Mouse (Mus musculus) heart, embryonic 14.5 days (tissue): ENCODE data around the gene Gfpt1. TPM values are rescaled to one million over a fixed set of nuclear protein-coding genes. Genes with fewer than 3 reads are reported as not detected.

Experiments
- ATAC-seq: fragments of 200-750 bp; cut with Nextera tagmentation; 2 replicates; pipeline ENCODE4 v1.8.0; 2017; ENCODE audit warnings: low read depth, moderate TSS enrichment; ENCODE audit not compliant: insufficient number of reproducible peaks, insufficient read depth, low FRiP score
- H3K27ac ChIP-seq, 2 experiments: fragments of 200-500 bp in 1 of 2; fragments of 300-500 bp in 1 of 2; sonication (generic) in 1 of 2; replicated peaks in 1 of 2; 2 replicates each; pipeline ENCODE4 v1.5.1; 2012 to 2014; ENCODE audit warnings: low read depth in 2 of 2, low read length in 2 of 2, control low read depth in 1 of 2, mild to moderate bottlenecking in 1 of 2, mixed read lengths in 1 of 2; ENCODE audit not compliant: control insufficient read depth in 1 of 2, insufficient read depth in 1 of 2
- H3K27me3 ChIP-seq: fragments of 300-500 bp; sonication (generic); 2 replicates; pipeline ENCODE4 v1.6.1; 2014; ENCODE audit warnings: mild to moderate bottlenecking, low read length, control low read depth; ENCODE audit not compliant: control insufficient read depth, insufficient read depth
- H3K36me3 ChIP-seq: fragments of 300-500 bp; sonication (generic); 2 replicates; pipeline ENCODE4 v1.6.1; 2014; ENCODE audit warnings: mild to moderate bottlenecking, control low read depth, low read length, mixed read lengths; ENCODE audit not compliant: control insufficient read depth, insufficient read depth
- H3K4me1 ChIP-seq, 2 experiments: fragments of 200-500 bp in 1 of 2; fragments of 300-500 bp in 1 of 2; sonication (generic) in 1 of 2; 2 replicates each; pipeline ENCODE4 v1.6.1; 2012 to 2014; ENCODE audit warnings: low read length in 2 of 2, control low read depth in 1 of 2, mixed read lengths in 1 of 2; ENCODE audit not compliant: control insufficient read depth in 2 of 2, insufficient read depth in 2 of 2
- H3K4me2 ChIP-seq: fragments of 300-500 bp; sonication (generic); 2 replicates; pipeline ENCODE4 v1.6.1; 2014; ENCODE audit warnings: mild to moderate bottlenecking, low read length
- H3K4me3 ChIP-seq, 2 experiments: fragments of 200-500 bp in 1 of 2; fragments of 300-500 bp in 1 of 2; sonication (generic) in 1 of 2; 2 replicates each; pipeline ENCODE4 v1.5.1; 2012 to 2014; ENCODE audit warnings: low read length in 2 of 2, mild to moderate bottlenecking in 2 of 2, control low read depth in 1 of 2, low read depth in 1 of 2, moderate library complexity in 1 of 2; ENCODE audit not compliant: control insufficient read depth in 1 of 2, insufficient read depth in 1 of 2
- H3K9ac ChIP-seq: fragments of 300-500 bp; sonication (generic); 2 replicates; pipeline ENCODE4 v1.6.1; 2014; ENCODE audit warnings: mild to moderate bottlenecking, low read length
- H3K9me3 ChIP-seq: fragments of 300-500 bp; sonication (generic); 2 replicates; pipeline ENCODE4 v1.6.1; 2016; ENCODE audit warnings: low read length, control low read depth; ENCODE audit not compliant: control insufficient read depth
- WGBS: fragments of 180-500 bp; shearing (Covaris S2); extraction: QIAGEN DNeasy Blood & Tissue Kit; methylation state at CpG from one replicate; pipeline ENCODE4 v1.1.7; 2014; 5-methylcytosine and 5-hydroxymethylcytosine counted together
- polyA plus RNA-seq: library from polyadenylated mRNA; unstranded; fragments of >200 nt; fragmentation: Nextera tagmentation; extraction: Ambion mirVana; gene quantifications from 2 replicates; pipeline ENCODE4 v1.2.1, GENCODE M21; 2014

The Gfpt1 gene
- 12.3 and 13.4 TPM in 2 replicates for polyA plus RNA-seq

DNA sequence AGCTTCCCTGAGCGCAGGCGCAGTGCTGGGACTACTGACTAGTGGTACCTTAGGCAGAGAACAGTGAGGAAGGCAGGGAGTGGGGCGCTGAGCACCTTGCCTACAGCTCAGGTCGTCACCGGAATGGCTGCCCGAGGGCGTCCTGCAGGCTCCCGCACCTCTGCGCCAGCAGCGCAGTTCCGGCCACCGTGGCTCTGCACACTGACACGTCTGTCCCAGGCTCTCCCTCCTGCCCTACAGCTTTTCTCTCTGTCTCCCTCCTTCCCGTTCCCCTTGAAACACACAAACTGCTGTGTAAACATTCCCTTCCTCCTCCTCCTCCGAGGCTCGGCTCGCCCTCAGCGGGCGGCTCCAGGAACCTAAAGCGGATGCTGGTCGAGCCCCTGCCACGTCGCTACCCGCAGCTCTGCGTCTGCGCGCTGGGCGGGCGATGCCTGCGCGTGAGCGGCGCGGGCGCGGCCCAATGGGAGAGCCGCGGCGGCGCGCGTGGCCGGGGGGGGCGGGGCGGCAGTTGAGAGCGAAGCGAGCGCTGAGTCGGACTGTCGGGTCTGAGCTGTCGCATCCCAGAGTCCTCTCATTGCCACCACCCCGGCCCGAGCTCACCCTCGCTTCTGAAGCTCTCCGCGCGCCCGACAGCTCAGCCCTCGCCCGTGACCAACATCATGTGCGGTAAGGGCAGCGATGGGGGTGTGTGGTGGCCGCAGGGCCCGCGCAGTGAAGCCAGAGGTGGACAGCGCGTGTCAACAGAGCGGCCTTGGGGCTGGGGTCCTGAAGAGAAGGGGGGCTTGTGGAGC lies at the start of gene Gfpt1:
Gfpt1 (plus strand) TSS at position 510 of the 794 bp plus-strand sequence.
- Histone ChIP-seq H3K4me2 (peak within 1 kb of the TSS; percentile 81), H3K27ac (peak within 1 kb of the TSS; percentile 98 to 100), H3K9me3 (no peaks in the 10 kb centered on the region), H3K27me3 (no peaks in the 10 kb centered on the region), H3K4me3 (peak within 1 kb of the TSS; percentile 77 to 94), H3K4me1 (peaks cover 2 to 15% of the 10 kb centered on the region in 2 experiments; a peak in 2 of 4 replicates), H3K36me3 (0 out of 2 replicates have a peak, but pooled peaks cover 3% of the 10 kb centered on the region), H3K9ac (peak within 1 kb of the TSS; percentile 96)
- peak; percentile 97 for ATAC-seq
- WGBS, result under 1% methylated on average over 63 of the region's 68 CpGs

DNA sequence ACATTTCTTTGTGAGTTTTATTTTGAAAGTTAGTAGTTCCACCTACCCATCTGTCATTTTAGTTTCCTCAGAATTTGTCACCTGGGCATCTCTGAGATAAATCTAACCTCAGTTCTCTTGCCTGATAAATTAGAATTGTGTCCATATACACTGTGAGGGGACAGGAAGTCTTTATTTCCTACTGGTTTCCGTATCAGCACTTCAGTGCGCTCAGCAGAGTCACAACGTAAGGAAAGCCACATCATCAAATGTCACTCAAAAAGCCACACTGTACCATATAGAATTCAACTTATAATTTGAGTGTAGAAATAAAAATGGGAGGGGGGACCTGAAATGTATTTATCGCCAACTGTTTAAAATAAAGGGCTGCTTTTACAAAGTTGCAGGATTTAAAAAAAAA lies 48.4 kb upstream of the Gfpt1 start:
- Histone ChIP-seq H3K4me1 (peaks cover 16 to 37% of the 10 kb centered on the region in 2 experiments), H3K27me3 (no peaks in the 10 kb centered on the region), H3K9me3 (no peaks in the 10 kb centered on the region), H3K36me3 (peaks cover 35% of the 10 kb centered on the region), H3K9ac (no peak overlapping the region), H3K4me2 (no peak overlapping the region), H3K27ac (no peak overlapping the region), H3K4me3 (no peak overlapping the region)
- 80% methylated on average over 4 of the region's 4 CpGs for WGBS
- ATAC-seq, result no peak

GRCm38 (mm10) chr6:86996629-86997307 lies 45.9 kb upstream of the Gfpt1 start:
- Histone ChIP-seq H3K27me3 (no peaks in the 10 kb centered on the region), H3K36me3 (peaks cover 41% of the 10 kb centered on the region), H3K9ac (no peak overlapping the region), H3K9me3 (no peaks in the 10 kb centered on the region), H3K27ac (no peak overlapping the region), H3K4me1 (peaks cover 11 to 17% of the 10 kb centered on the region in 2 experiments), H3K4me2 (no peak overlapping the region), H3K4me3 (no peak overlapping the region)
- ATAC-seq, result no peak
- 75% methylated on average over 5 of the region's 5 CpGs for WGBS

- peaks cover 7 to 14% of the 10 kb centered on the region in 2 experiments for H3K4me1 ChIP-seq
- no peak overlapping the region for H3K4me3 ChIP-seq
- no peak overlapping the region for H3K9ac ChIP-seq
- no peak overlapping the region for H3K27ac ChIP-seq
- H3K4me2 ChIP-seq, result no peak overlapping the region
- peaks cover 41% of the 10 kb centered on the region for H3K36me3 ChIP-seq
- 73% methylated on average over 6 of the region's 6 CpGs for WGBS
- no peaks in the 10 kb centered on the region for H3K9me3 ChIP-seq
- ATAC-seq, result no peak
- H3K27me3 ChIP-seq, result no peaks in the 10 kb centered on the region
These were observed 45.3 kb upstream of the Gfpt1 start for GRCm38 (mm10) chr6:86997360-86997759.

DNA sequence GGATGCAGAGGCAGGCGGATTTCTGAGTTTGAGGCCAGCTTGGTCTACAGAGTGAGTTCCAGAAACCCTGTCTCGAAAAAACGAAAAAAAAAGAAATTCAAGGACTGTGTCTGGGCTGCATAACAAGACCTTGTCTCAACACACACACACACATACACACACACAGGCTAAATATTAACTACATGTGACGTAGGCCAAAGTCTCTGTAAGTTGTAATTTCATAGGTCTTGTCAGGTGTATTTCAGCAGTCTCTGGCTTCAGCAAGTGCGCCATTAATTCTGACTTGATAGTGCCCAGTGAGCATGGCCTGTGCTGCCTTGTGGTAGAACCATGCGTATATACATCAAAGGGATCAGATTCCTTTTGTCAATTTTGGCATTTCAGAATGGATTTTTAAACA lies 40.7 kb upstream of the Gfpt1 start:
- no peaks in the 10 kb centered on the region for H3K27me3 ChIP-seq
- H3K4me2 ChIP-seq, result no peak overlapping the region
- H3K9me3 ChIP-seq, result no peaks in the 10 kb centered on the region
- peaks cover 0 to 11% of the 10 kb centered on the region in 2 experiments; a peak in 2 of 4 replicates for H3K4me1 ChIP-seq
- 91% methylated on average over 6 of the region's 6 CpGs for WGBS
- peaks cover 25% of the 10 kb centered on the region for H3K36me3 ChIP-seq
- H3K9ac ChIP-seq, result no peak overlapping the region
- H3K27ac ChIP-seq, result peak overlapping the region; percentile 50 to 66; a peak in 1 of 4 replicates
- no peak for ATAC-seq
- no peak overlapping the region for H3K4me3 ChIP-seq

DNA sequence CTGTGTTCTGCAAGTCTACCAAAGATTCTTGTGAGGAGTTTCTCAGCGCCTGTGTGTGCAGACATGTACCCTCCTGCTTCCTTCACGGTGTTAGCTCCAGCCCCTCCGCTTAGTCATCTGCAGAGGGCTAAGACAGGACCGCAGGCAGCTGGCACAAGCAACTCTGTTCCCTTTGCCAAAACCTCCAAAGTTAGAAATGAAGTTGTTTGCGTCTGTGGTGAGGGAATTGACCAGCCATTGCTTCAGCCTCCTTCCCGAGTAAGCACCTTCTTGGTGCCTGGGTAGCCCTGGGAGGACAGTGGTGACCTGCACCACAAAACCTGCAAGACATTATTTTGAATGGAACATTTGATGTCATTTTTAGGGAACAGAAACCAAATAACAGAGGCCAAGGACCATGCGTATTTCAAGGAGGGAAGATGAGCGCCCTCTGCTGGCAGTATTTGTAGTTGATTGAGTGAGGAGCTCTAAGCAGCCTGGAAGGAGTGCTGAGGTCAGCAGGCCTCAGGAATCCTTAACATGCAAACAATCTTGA lies 40.1 kb upstream of the Gfpt1 start:
- Histone ChIP-seq H3K4me3 (no peak overlapping the region), H3K4me2 (0 out of 2 replicates have a peak overlapping the region, but pooled peaks have one; percentile 7), H3K36me3 (peaks cover 20% of the 10 kb centered on the region), H3K27me3 (no peaks in the 10 kb centered on the region), H3K9ac (0 out of 2 replicates have a peak overlapping the region, but pooled peaks have one; percentile 8), H3K9me3 (no peaks in the 10 kb centered on the region), H3K27ac (peak overlapping the region; percentile 50 to 66; a peak in 2 of 4 replicates), H3K4me1 (peaks cover 0 to 11% of the 10 kb centered on the region in 2 experiments; a peak in 2 of 4 replicates)
- 45% methylated on average over 8 of the region's 8 CpGs for WGBS
- 0 out of 2 replicates have a peak, but pooled peaks have one; percentile 57 for ATAC-seq

DNA sequence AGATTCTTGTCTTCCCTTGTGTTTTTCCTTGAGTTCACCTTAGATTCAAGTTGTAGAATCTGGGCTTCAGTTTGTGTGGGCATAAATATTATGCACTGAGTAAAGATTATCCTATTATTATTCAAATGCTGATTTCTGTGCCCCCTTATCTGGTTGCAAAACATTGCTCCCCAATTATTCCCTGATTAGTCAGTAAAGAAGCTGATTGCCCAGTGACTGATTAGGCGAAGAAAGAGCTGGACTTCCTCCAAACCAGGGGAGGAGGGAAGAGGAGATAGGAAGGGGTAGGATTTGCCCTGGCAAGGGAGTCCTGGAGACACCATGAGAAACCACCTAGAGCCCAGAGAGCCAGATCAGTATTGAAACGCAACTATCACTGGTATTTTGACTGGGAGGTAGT lies 38.5 kb upstream of the Gfpt1 start:
- WGBS, result 66% methylated on average over 2 of the region's 2 CpGs
- Histone ChIP-seq H3K4me1 (peaks cover 0 to 11% of the 10 kb centered on the region in 2 experiments; a peak in 3 of 4 replicates), H3K9me3 (no peaks in the 10 kb centered on the region), H3K27me3 (no peaks in the 10 kb centered on the region), H3K4me3 (no peak overlapping the region), H3K36me3 (peaks cover 6% of the 10 kb centered on the region; the same call in 1 of the 2 replicates), H3K4me2 (no peak overlapping the region), H3K27ac (no peak overlapping the region), H3K9ac (no peak overlapping the region)
- ATAC-seq, result no peak
